Mouse (Mus musculus): ENCODE measurements around the gene Lcmt1. TPM values are rescaled to one million over a fixed set of nuclear protein-coding genes. Genes with fewer than 3 reads are reported as not detected.

The Lcmt1 gene
- total and polyA plus RNA-seq, 2 experiments = 9.6 to 15.9 TPM

GRCm38 (mm10) chr7:123371501-123371900 lies 1.9 kb downstream of the Lcmt1 start:
- Histone ChIP-seq H3K36me3 (ENCODE audit: control insufficient read depth, insufficient read depth, low read length) (no peaks in the 10 kb centered on the region), H3K4me1 (ENCODE audit: control insufficient read depth, insufficient read depth, low read length) (peaks cover 14% of the 10 kb centered on the region; the same call in 1 of the 2 replicates), H3K27me3 (ENCODE audit: control insufficient read depth, insufficient read depth, low read length) (no peaks in the 10 kb centered on the region), H3K4me3 (ENCODE audit: insufficient read depth, low read depth, low read length) (no peak overlapping the region), H3K79me2 (ENCODE audit: control insufficient read depth, insufficient read depth, low read length) (peaks cover 15% of the 10 kb centered on the region; the same call in 1 of the 2 replicates), H3K27ac (replicated peaks; ENCODE audit: insufficient read depth, low read depth, low read length) (no peak overlapping the region), H3K9ac (ENCODE audit: low read depth, low read length) (no peak overlapping the region)
- no peak for TF ChIP-seq POLR2A (IDR thresholded peaks at IDR 0.05; ENCODE audit: extremely low read depth, insufficient read depth, low read length)
- no peak for TF ChIP-seq CTCF (IDR thresholded peaks at IDR 0.05; ENCODE audit: low read depth, low read length)
- DNase-seq (ENCODE audit: extremely low read depth, low read depth, low spot score) = peak; percentile 21
- 64% methylated on average over 3 of the region's 3 CpGs for WGBS

GRCm38 (mm10) chr7:123377443-123378400 lies 8.1 kb downstream of the Lcmt1 start:
- 5% methylated on average over 41 of the region's 41 CpGs for WGBS
- peaks cover 10% of the 10 kb centered on the region for H3K4me1 ChIP-seq (ENCODE audit: control insufficient read depth, insufficient read depth, low read length)
- H3K4me3 ChIP-seq (ENCODE audit: insufficient read depth, low read depth, low read length) = peak overlapping the region; percentile 74
- H3K36me3 ChIP-seq (ENCODE audit: control insufficient read depth, insufficient read depth, low read length) = no peaks in the 10 kb centered on the region
- no peak overlapping the region for H3K27ac ChIP-seq (replicated peaks; ENCODE audit: insufficient read depth, low read depth, low read length)
- TF ChIP-seq POLR2A (IDR thresholded peaks at IDR 0.05; ENCODE audit: extremely low read depth, insufficient read depth, low read length) (no peak), CTCF (IDR thresholded peaks at IDR 0.05; ENCODE audit: low read depth, low read length) (0 out of 2 replicates have a peak, but pooled peaks have one; percentile 1)
- peaks cover 31% of the 10 kb centered on the region for H3K79me2 ChIP-seq (ENCODE audit: control insufficient read depth, insufficient read depth, low read length)
- H3K9ac ChIP-seq (ENCODE audit: low read depth, low read length) = peak overlapping the region; percentile 70
- H3K27me3 ChIP-seq (ENCODE audit: control insufficient read depth, insufficient read depth, low read length) = no peaks in the 10 kb centered on the region
- peak; percentile 95 for DNase-seq (ENCODE audit: extremely low read depth, low read depth, low spot score)

- Histone ChIP-seq H3K4me1 (ENCODE audit: control insufficient read depth, insufficient read depth, low read length) (peaks cover 11% of the 10 kb centered on the region), H3K79me2 (ENCODE audit: control insufficient read depth, insufficient read depth, low read length) (peaks cover 18% of the 10 kb centered on the region; the same call in 1 of the 2 replicates), H3K4me3 (ENCODE audit: insufficient read depth, low read depth, low read length) (no peak overlapping the region), H3K9ac (ENCODE audit: low read depth, low read length) (peak overlapping the region; percentile 47), H3K36me3 (ENCODE audit: control insufficient read depth, insufficient read depth, low read length) (peaks cover 5% of the 10 kb centered on the region; the same call in 1 of the 2 replicates), H3K27me3 (ENCODE audit: control insufficient read depth, insufficient read depth, low read length) (no peaks in the 10 kb centered on the region), H3K27ac (replicated peaks; ENCODE audit: insufficient read depth, low read depth, low read length) (peak overlapping the region; percentile 61)
- peak; percentile 75 for DNase-seq (ENCODE audit: extremely low read depth, low read depth, low spot score)
- 25% methylated on average over 11 of the region's 11 CpGs for WGBS
- TF ChIP-seq POLR2A (IDR thresholded peaks at IDR 0.05; ENCODE audit: extremely low read depth, insufficient read depth, low read length) = no peak
- TF ChIP-seq CTCF (IDR thresholded peaks at IDR 0.05; ENCODE audit: low read depth, low read length) = no peak
Measured at GRCm38 (mm10) chr7:123385693-123386407, 16.3 kb downstream of the Lcmt1 start.

GRCm38 (mm10) chr7:123389686-123390280 lies 20.2 kb downstream of the Lcmt1 start:
- Histone ChIP-seq H3K4me3 (ENCODE audit: insufficient read depth, low read depth, low read length) (no peak overlapping the region), H3K4me1 (ENCODE audit: control insufficient read depth, insufficient read depth, low read length) (peaks cover 14% of the 10 kb centered on the region), H3K9ac (ENCODE audit: low read depth, low read length) (no peak overlapping the region), H3K79me2 (ENCODE audit: control insufficient read depth, insufficient read depth, low read length) (peaks cover 8% of the 10 kb centered on the region; the same call in 1 of the 2 replicates), H3K27ac (replicated peaks; ENCODE audit: insufficient read depth, low read depth, low read length) (no peak overlapping the region), H3K27me3 (ENCODE audit: control insufficient read depth, insufficient read depth, low read length) (no peaks in the 10 kb centered on the region), H3K36me3 (ENCODE audit: control insufficient read depth, insufficient read depth, low read length) (peaks cover 5% of the 10 kb centered on the region; the same call in 1 of the 2 replicates)
- 83% methylated on average over 6 of the region's 6 CpGs for WGBS
- no peak for TF ChIP-seq POLR2A (IDR thresholded peaks at IDR 0.05; ENCODE audit: extremely low read depth, insufficient read depth, low read length)
- no peak for TF ChIP-seq CTCF (IDR thresholded peaks at IDR 0.05; ENCODE audit: low read depth, low read length)
- DNase-seq (ENCODE audit: extremely low read depth, low read depth, low spot score) = no peak

GRCm38 (mm10) chr7:123394271-123394670 lies 24.7 kb downstream of the Lcmt1 start:
- no peak overlapping the region for H3K9ac ChIP-seq (ENCODE audit: low read depth, low read length)

More at GRCm38 (mm10) chr7:123394271-123394670, 24.7 kb downstream of the Lcmt1 start:
- peaks cover 3% of the 10 kb centered on the region; the same call in 1 of the 2 replicates for H3K4me1 ChIP-seq (ENCODE audit: control insufficient read depth, insufficient read depth, low read length)
- 55% methylated on average over 6 of the region's 6 CpGs for WGBS
- H3K79me2 ChIP-seq (ENCODE audit: control insufficient read depth, insufficient read depth, low read length) = peaks cover 8% of the 10 kb centered on the region; the same call in 1 of the 2 replicates
- peaks cover 3% of the 10 kb centered on the region; the same call in 1 of the 2 replicates for H3K36me3 ChIP-seq (ENCODE audit: control insufficient read depth, insufficient read depth, low read length)
- H3K4me3 ChIP-seq (ENCODE audit: insufficient read depth, low read depth, low read length) = no peak overlapping the region
- no peak for TF ChIP-seq CTCF (IDR thresholded peaks at IDR 0.05; ENCODE audit: low read depth, low read length)
- no peak for TF ChIP-seq POLR2A (IDR thresholded peaks at IDR 0.05; ENCODE audit: extremely low read depth, insufficient read depth, low read length)
- no peak overlapping the region for H3K27ac ChIP-seq (replicated peaks; ENCODE audit: insufficient read depth, low read depth, low read length)
- DNase-seq (ENCODE audit: extremely low read depth, low read depth, low spot score) = no peak
- H3K27me3 ChIP-seq (ENCODE audit: control insufficient read depth, insufficient read depth, low read length) = no peaks in the 10 kb centered on the region
